Mouse (Mus musculus) adrenal gland, adult 8-10 months (tissue): ENCODE measurements around the gene M1ap. TPM values are rescaled to one million over a fixed set of nuclear protein-coding genes. Genes with fewer than 3 reads are reported as not detected.

Experiments used
- DNase-seq: peaks from one replicate; pipeline ENCODE4 v3.0.0; 2022
- total RNA-seq, 4 experiments: library from RNA; stranded (reverse); gene quantifications; 2 replicates each; pipeline ENCODE4 v1.2.4; 2022

Gene M1ap
- total RNA-seq, 4 experiments from 2014 or later, result not detected

GRCm38 (mm10) chr6:83011255-83011654, 64.6 kb downstream of the M1ap start:
- no peak for DNase-seq

GRCm38 (mm10) chr6:83011756-83012155, 65.1 kb downstream of the M1ap start:
- DNase-seq, result no peak

GRCm38 (mm10) chr6:83013444-83013843, 66.7 kb downstream of the M1ap start:
- peak; percentile 26 for DNase-seq

GRCm38 (mm10) chr6:83014482-83015466, 68.1 kb downstream of the M1ap start:
- no peak for DNase-seq

- DNase-seq, result no peak
Measured at GRCm38 (mm10) chr6:83015749-83016148, 69.0 kb downstream of the M1ap start.

- DNase-seq, result peak; percentile 27
Measured at GRCm38 (mm10) chr6:83017190-83017589, 70.5 kb downstream of the M1ap start.

- no peak for DNase-seq
Measured at GRCm38 (mm10) chr6:83019044-83019443, 72.3 kb downstream of the M1ap start.

GRCm38 (mm10) chr6:83020121-83020520, 73.4 kb downstream of the M1ap start:
- DNase-seq, result no peak

- no peak for DNase-seq
Measured at GRCm38 (mm10) chr6:83020836-83021593, 74.3 kb downstream of the M1ap start.

GRCm38 (mm10) chr6:83023008-83023407, 76.3 kb downstream of the M1ap start:
- DNase-seq, result no peak

GRCm38 (mm10) chr6:83023786-83024185, 77.1 kb downstream of the M1ap start:
- DNase-seq, result no peak

GRCm38 (mm10) chr6:83024421-83024820, 77.7 kb downstream of the M1ap start:
- DNase-seq, result no peak

GRCm38 (mm10) chr6:83025221-83025620, 78.5 kb downstream of the M1ap start:
- no peak for DNase-seq

- no peak for DNase-seq
Measured at GRCm38 (mm10) chr6:83027293-83027692, 80.6 kb downstream of the M1ap start.

- DNase-seq, result no peak
Measured at GRCm38 (mm10) chr6:83027706-83028105, 81.0 kb downstream of the M1ap start.

- DNase-seq, result no peak
Measured at GRCm38 (mm10) chr6:83029777-83030176, 83.1 kb downstream of the M1ap start.

- no peak for DNase-seq
Measured at GRCm38 (mm10) chr6:83031111-83031510, 84.4 kb downstream of the M1ap start.

GRCm38 (mm10) chr6:83031921-83032590, 85.4 kb downstream of the M1ap start:
- DNase-seq, result no peak

GRCm38 (mm10) chr6:83032769-83033191, 86.1 kb downstream of the M1ap start:
- DNase-seq, result no peak

GRCm38 (mm10) chr6:83033249-83034185, 86.8 kb downstream of the M1ap start, which contains the start of the genes Dok1 and Loxl3:
Gene Dok1, minus strand, starts transcription at chr6:83033471.
Gene Loxl3, plus strand, starts transcription at chr6:83034173.
- DNase-seq, result peak; percentile 63

- DNase-seq, result no peak
Measured at GRCm38 (mm10) chr6:83034463-83035055, 87.9 kb downstream of the M1ap start.
